Mouse (Mus musculus) myocyte (in vitro differentiated cells): ENCODE results near the gene Rbp1. TPM values are rescaled to one million over a fixed set of nuclear protein-coding genes. Genes with fewer than 3 reads are reported as not detected.

Experiments used
- H3K27me3 ChIP-seq: one replicate; pipeline ENCODE4 v1.6.1; 2011; ENCODE audit not compliant: control insufficient read depth, insufficient read depth, insufficient read length
- H3K36me3 ChIP-seq: one replicate; pipeline ENCODE4 v1.6.1; 2011; ENCODE audit not compliant: control insufficient read depth, insufficient read depth
- H3K4me2 ChIP-seq: one replicate; pipeline ENCODE4 v1.6.1; 2011; ENCODE audit warnings: low read depth, control low read depth
- H3K4me3 ChIP-seq: one replicate; pipeline ENCODE4 v1.5.1; 2011; ENCODE audit warnings: mild to moderate bottlenecking, control low read depth, moderate library complexity
- H3K79me2 ChIP-seq: one replicate; pipeline ENCODE4 v1.6.1; 2011; ENCODE audit not compliant: control insufficient read depth, insufficient read depth
- H3ac ChIP-seq: one replicate; pipeline ENCODE4 v1.6.1; 2011; ENCODE audit not compliant: control insufficient read depth, insufficient read length
- CEBPB ChIP-seq: IDR thresholded peaks from 2 replicates; pipeline ENCODE4 v1.6.1; 2011; ENCODE audit warnings: mild to moderate bottlenecking, moderate library complexity; ENCODE audit not compliant: poor library complexity, insufficient read depth, severe bottlenecking
- E2F4 ChIP-seq: IDR thresholded peaks from one replicate; pipeline ENCODE4 v1.6.1; 2011; ENCODE audit warnings: mild to moderate bottlenecking, control low read depth, moderate library complexity; ENCODE audit not compliant: insufficient read depth
- MAX ChIP-seq: IDR thresholded peaks from one replicate; pipeline ENCODE4 v1.6.1; 2011; ENCODE audit warnings: low read depth, mild to moderate bottlenecking, control low read depth
- MYOD1 ChIP-seq, 3 experiments: IDR thresholded peaks; one replicate each; pipeline ENCODE4 v1.6.1; 2011; ENCODE audit warnings: control low read depth in 2 of 3, low read depth in 2 of 3, mild to moderate bottlenecking in 2 of 3, moderate library complexity in 1 of 3; ENCODE audit not compliant: insufficient read length in 2 of 3, control insufficient read depth in 1 of 3
- MYOG ChIP-seq, 3 experiments: IDR thresholded peaks; one replicate each; pipeline ENCODE4 v1.6.1; 2011; ENCODE audit warnings: control low read depth in 2 of 3, low read depth in 2 of 3, mild to moderate bottlenecking in 2 of 3; ENCODE audit not compliant: insufficient read length in 2 of 3, control insufficient read depth in 1 of 3, insufficient read depth in 1 of 3
- POLR2A ChIP-seq: IDR thresholded peaks from one replicate; pipeline ENCODE4 v1.6.1; 2011; ENCODE audit warnings: low read depth, mild to moderate bottlenecking, control low read depth, moderate library complexity; ENCODE audit not compliant: insufficient read length
- POLR2AphosphoS2 ChIP-seq: IDR thresholded peaks from one replicate; pipeline ENCODE4 v1.6.1; 2011; ENCODE audit warnings: low read depth, control low read depth; ENCODE audit not compliant: insufficient read length
- REST ChIP-seq: IDR thresholded peaks from one replicate; pipeline ENCODE4 v1.6.1; 2011; ENCODE audit warnings: mild to moderate bottlenecking, control low read depth, moderate library complexity; ENCODE audit not compliant: insufficient read depth, insufficient read length
- SRF ChIP-seq: IDR thresholded peaks from one replicate; pipeline ENCODE4 v1.6.1; 2011; ENCODE audit warnings: low read depth; ENCODE audit not compliant: control insufficient read depth, insufficient read length
- TCF12 ChIP-seq: IDR thresholded peaks from one replicate; pipeline ENCODE4 v1.6.1; 2011; ENCODE audit warnings: mild to moderate bottlenecking, control low read depth; ENCODE audit not compliant: poor library complexity, insufficient read depth, severe bottlenecking
- TCF3 ChIP-seq: IDR thresholded peaks from one replicate; pipeline ENCODE4 v1.6.1; 2011; ENCODE audit warnings: low read depth, control low read depth; ENCODE audit not compliant: insufficient read length
- USF1 ChIP-seq: IDR thresholded peaks from one replicate; pipeline ENCODE4 v1.6.1; 2011; ENCODE audit warnings: low read depth, mild to moderate bottlenecking, control low read depth, moderate library complexity
- polyA plus RNA-seq: library from polyadenylated mRNA; unstranded; fragments of >200 nt; fragmentation: generic; extraction: Trizol; gene quantifications from one replicate; pipeline ENCODE4 v1.2.1, GENCODE M21; 2012; ENCODE audit warnings: missing spikeins

The Rbp1 gene
- polyA plus RNA-seq, 1 experiment = 4.4 TPM

- TF ChIP-seq REST = no peak
- no peak for TF ChIP-seq POLR2AphosphoS2
- no peak for TF ChIP-seq MYOG (IDR thresholded peaks at IDR 0.05; ENCODE audit: control insufficient read depth in 1 of 3, insufficient read depth in 1 of 3, insufficient read length in 2 of 3, low read depth in 2 of 3)
- TF ChIP-seq MYOD1 (IDR thresholded peaks at IDR 0.05; ENCODE audit: control insufficient read depth in 1 of 3, insufficient read length in 2 of 3, low read depth in 2 of 3) = no peak
- Histone ChIP-seq H3ac (no peak overlapping the region), H3K4me3 (no peak overlapping the region), H3K27me3 (no peaks in the 10 kb centered on the region), H3K79me2 (no peaks in the 10 kb centered on the region), H3K4me2 (no peak overlapping the region), H3K36me3 (no peaks in the 10 kb centered on the region)
Measured at GRCm38 (mm10) chr9:98397211-98397610, 25.6 kb upstream of the Rbp1 start.

- H3ac ChIP-seq = no peak overlapping the region
- H3K4me3 ChIP-seq = no peak overlapping the region
- no peak for TF ChIP-seq CEBPB
- no peak for TF ChIP-seq SRF
- no peak for TF ChIP-seq MYOD1 (IDR thresholded peaks at IDR 0.05; ENCODE audit: control insufficient read depth in 1 of 3, insufficient read length in 2 of 3, low read depth in 2 of 3)
- no peak for TF ChIP-seq TCF12
- TF ChIP-seq MYOG (IDR thresholded peaks at IDR 0.05; ENCODE audit: control insufficient read depth in 1 of 3, insufficient read depth in 1 of 3, insufficient read length in 2 of 3, low read depth in 2 of 3) = no peak
- TF ChIP-seq REST = no peak
- TF ChIP-seq E2F4 = no peak
- no peak for TF ChIP-seq POLR2A
- no peak for TF ChIP-seq TCF3
- TF ChIP-seq POLR2AphosphoS2 = no peak
- no peak for TF ChIP-seq MAX
- TF ChIP-seq USF1 = no peak
- no peak overlapping the region for H3K4me2 ChIP-seq
- H3K36me3 ChIP-seq = no peaks in the 10 kb centered on the region
- no peaks in the 10 kb centered on the region for H3K79me2 ChIP-seq
- H3K27me3 ChIP-seq = no peaks in the 10 kb centered on the region
Measured at GRCm38 (mm10) chr9:98397866-98398265, 24.9 kb upstream of the Rbp1 start.

GRCm38 (mm10) chr9:98400185-98400894 is 22.4 kb upstream of the Rbp1 start:
- Histone ChIP-seq H3K4me2 (no peak overlapping the region), H3K79me2 (no peaks in the 10 kb centered on the region), H3K36me3 (no peaks in the 10 kb centered on the region), H3ac (no peak overlapping the region), H3K27me3 (no peaks in the 10 kb centered on the region), H3K4me3 (no peak overlapping the region)
- TF ChIP-seq TCF12 (no peak), TCF3 (no peak), MAX (no peak), MYOG (IDR thresholded peaks at IDR 0.05; ENCODE audit: control insufficient read depth in 1 of 3, insufficient read depth in 1 of 3, insufficient read length in 2 of 3, low read depth in 2 of 3) (no peak)

- Histone ChIP-seq H3ac (no peak overlapping the region), H3K27me3 (no peaks in the 10 kb centered on the region), H3K36me3 (no peaks in the 10 kb centered on the region), H3K4me3 (no peak overlapping the region), H3K79me2 (no peaks in the 10 kb centered on the region), H3K4me2 (no peak overlapping the region)
- TF ChIP-seq CEBPB (no peak), TCF3 (no peak), MYOD1 (IDR thresholded peaks at IDR 0.05; ENCODE audit: control insufficient read depth in 1 of 3, insufficient read length in 2 of 3, low read depth in 2 of 3) (no peak), TCF12 (no peak)
Measured at GRCm38 (mm10) chr9:98401611-98402010, 21.1 kb upstream of the Rbp1 start.

GRCm38 (mm10) chr9:98407771-98408170 is 15.0 kb upstream of the Rbp1 start:
- Histone ChIP-seq H3K36me3 (no peaks in the 10 kb centered on the region), H3ac (no peak overlapping the region), H3K27me3 (peaks cover 3% of the 10 kb centered on the region), H3K4me2 (no peak overlapping the region), H3K79me2 (no peaks in the 10 kb centered on the region), H3K4me3 (no peak overlapping the region)
- no peak for TF ChIP-seq MYOD1 (IDR thresholded peaks at IDR 0.05; ENCODE audit: control insufficient read depth in 1 of 3, insufficient read length in 2 of 3, low read depth in 2 of 3)
